Mouse (Mus musculus) thymus, postnatal 25 days (tissue): ENCODE measurements around the gene Tspan4.

Source experiments
- DNase-seq: peaks from one replicate; pipeline ENCODE4 v3.0.0; 2022

The Tspan4 gene

DNA sequence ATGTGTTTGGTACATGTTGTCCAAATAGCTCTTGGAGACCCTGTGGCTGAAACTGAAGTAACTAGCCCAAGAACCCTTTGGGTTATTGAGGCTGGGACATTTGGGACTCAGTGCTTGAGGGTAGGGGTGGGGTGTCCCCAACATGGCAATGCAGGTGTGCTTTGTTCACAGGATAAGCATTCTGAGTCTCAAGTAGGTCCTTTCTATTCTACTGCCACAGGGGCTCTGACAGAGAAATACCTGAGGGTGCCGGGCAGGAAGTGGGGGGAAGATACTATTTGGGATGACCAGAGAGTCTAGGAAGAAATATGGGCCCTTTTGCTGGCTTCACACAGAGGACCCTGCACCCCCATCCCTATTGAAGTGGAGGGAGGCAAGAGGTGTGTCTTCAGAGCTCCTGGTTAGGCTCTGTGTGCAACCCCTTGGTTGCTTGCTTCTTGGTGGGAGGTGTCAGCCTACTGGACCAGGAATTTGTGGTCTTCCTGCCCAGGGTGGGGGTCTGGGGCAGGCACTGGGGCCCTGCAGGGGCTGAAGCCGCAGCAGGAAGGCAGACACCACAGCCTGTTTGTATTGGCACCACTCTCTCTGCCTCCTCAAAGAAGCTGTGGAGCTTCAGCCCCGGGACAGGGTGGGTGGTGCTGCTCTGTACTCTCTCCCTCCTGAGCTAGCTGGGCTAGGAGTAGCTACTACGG is 2.7 kb downstream of the Tspan4 start:
- DNase-seq = no peak

DNA sequence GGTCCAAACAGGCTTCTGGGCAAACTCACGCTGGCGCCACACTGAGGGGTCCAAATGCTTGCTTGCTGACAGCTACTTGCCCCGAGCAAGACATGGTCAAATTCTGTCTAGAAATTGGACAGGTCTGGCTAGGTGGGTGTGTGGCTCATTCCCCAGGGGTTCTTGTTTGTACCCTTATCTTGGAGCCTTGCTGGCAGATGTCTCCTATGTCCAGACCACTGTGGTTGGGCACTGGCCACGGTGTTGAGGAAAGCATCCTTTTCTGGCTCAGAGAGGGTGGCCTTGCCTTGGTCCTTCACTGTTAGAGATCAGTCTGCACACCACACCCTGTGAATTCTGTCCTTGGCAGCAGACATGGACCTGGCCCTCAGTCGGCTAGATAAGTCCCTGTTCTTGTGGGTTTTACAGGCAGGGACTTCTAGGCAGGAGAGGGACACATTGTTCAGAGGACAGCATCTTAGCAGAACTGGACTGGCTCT is 3.3 kb downstream of the Tspan4 start:
- DNase-seq = no peak

DNA sequence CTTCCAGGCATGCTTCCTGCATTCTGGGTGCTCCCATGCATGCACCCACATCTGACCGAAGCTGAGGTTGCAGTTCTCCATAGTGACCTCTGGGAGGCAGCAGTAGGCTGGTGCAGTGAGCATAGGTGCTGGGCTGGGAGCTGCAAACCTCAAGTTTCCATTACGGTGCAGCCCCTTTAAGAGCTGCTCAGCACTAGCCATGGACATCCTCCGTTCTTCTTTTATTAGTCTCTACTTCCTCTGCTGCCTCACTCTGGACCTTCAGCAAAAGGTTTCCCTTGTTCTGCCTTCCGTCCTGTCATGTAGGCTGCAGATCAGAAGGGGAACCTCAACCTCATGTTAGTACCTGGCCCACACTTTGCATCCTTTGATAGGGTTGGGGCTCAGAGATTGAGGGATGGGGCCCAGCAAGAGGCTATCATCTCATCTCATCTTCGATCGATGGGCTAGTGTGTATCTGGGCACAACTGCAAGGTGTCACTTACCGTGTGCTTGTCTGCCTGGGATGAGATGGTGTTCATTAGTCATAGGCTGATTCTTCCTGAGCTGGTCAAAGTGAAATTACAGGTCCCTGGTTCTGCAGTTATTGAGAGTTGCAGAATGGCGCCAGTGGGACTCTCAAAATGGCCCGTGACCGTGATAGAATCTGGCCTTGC is 5.9 kb downstream of the Tspan4 start:
- DNase-seq = peak; percentile 73

DNA sequence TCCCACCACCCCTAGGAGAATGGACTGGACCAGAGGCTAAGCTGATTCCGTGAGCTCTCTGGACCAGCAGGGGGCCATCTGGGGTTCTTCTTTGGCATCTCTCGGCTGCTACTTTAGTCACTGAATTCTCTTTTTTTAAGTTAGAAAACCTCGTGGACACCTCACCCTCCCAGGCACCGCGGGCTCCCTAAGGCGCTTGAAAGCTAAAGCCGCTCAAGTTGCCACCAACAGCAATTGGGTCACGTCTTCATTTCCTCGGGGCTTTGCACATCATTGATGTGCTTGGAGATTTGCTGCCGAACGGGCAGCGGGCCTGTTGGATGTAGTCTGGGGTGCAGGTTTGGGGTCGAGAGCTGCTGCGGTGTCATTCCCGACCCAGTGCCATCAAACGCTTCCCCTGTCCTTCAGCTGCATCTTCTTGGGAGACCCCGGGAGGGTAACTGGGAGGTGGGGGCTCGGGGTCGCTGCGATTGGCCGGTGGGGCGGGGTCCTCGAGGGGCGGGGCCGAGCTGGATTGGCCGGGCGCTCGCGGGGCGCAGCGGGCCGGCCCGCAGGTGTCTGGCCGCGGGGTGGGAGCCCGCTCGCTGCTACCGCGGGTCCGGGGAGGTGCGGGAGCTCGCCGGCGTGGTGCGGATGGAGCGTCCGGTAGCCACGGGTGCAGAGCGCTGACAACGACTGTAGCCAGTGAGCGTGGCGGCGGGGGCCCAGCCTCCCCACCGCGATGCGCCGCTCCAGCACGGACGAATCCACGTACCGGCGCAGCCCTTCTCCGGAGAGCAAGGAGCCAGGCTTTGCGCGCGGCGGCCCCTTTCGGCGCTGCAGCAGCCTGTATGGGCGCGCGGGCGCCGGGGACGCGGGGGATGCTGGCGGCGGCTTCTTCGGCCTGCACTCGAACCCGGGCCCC is 6.7 kb downstream of the Tspan4 start:
- DNase-seq = no peak

DNA sequence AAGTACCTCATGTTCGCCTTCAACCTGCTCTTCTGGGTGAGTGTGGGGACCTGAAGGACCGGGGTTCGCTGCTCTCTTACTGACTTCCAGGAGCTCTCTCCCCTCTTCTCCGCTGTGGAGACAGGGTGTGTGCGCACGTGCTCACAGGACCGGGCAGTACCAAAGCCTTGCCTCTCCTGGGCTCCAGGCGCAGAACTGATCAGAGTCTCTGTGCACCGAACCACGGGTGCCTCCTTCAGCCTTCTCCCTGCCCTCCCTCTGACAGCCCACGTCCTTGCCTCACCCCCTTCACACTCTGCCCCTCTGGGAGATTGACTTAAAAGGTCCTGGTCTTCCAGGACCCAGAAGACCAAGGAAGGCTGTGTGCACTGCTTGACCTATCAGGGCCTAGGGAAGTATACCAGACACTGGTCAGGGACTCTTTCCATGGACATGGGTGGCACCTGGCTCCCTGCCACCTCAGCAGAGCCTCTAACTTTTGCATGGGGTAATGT is 7.5 kb downstream of the Tspan4 start:
- no peak for DNase-seq

DNA sequence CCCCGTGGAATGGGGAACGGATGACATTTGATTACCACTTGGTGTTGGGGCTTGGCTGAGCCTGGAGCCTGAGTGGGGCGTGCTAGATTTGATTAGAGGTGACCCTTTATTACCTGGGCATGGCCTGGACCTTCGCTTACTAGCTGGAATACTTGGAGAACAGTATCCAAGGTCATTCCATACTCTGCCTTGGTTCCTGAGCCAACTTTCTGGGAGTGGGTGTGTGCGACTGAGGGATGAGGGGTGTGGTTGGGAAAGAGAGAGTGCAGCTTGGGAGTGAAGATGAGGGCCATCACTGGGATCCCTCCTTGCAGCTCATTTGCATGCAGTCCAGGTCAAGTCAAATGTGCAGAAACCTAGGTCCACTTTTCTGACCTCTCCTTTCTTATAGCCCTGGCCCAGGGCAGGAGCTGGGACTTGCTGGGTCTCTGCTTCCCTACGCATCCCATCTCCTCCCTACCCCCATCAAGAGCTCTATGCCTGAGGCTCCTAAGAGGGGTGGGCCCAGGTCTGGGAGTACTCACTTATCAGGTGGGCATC is 8.1 kb downstream of the Tspan4 start:
- DNase-seq = no peak

DNA sequence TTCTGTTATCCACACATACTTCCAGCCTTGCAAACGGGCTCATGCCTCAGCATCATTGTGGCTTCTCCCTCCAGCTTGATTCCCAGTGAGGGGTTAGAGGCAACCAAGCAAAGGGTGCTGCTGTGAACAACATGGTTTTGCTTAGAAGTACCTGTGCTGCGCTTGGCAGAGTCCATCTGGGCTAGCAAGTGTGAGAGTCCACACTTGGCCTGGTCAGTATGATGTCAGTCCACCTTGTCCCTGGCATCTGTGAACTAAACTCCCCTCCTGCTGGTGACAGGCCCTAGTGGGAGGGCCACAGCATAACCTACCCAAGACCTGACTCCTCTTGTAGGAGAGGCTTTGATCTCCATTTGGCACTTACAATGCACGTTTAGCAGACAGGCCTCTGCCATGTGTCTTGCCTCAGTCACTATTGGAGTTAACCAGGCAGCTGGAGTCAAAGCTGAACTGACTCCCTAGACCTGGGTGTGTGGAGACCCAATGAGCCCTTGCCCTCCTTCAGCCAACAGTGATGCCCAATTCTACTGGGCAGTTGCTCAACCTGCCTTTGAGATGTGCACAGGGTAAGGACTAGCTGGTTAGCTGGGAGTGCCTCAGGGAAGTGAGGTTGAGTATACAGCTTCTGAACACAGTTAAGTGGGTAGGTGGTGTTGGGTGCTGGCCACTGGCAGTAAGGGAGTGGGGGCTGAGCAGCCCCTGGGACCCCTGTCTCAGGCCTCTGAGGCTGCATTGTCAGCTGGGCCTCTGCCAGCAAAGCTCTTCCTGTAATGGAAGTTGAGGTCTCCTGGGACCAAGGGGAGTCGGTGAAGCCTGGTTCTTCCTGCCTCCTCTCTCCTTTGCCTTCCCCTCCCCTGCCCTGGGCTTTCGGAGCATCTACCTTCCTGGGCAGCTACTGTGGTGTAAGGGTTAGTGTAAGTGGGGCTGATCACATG is 9.4 kb downstream of the Tspan4 start:
- no peak for DNase-seq

DNA sequence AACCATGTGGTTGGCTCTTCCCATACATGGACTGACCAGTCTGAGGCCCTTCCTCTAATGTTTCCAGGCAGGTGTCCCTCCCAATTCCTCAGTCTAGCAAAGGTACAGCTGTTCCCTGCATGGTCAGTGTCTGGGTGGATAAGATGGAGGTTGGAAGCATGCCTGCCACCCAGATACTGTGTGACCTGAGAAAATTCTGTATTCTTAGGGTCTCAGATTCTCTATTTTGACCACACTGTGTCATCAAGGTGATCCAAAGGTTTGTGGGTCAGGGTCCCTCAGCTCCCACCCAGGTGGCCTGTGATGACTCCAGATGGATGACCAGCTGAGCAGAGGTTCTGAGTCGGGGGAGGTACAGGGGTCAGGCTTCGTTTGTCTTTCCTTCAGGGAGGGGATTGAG is 10.1 kb downstream of the Tspan4 start:
- DNase-seq = no peak

DNA sequence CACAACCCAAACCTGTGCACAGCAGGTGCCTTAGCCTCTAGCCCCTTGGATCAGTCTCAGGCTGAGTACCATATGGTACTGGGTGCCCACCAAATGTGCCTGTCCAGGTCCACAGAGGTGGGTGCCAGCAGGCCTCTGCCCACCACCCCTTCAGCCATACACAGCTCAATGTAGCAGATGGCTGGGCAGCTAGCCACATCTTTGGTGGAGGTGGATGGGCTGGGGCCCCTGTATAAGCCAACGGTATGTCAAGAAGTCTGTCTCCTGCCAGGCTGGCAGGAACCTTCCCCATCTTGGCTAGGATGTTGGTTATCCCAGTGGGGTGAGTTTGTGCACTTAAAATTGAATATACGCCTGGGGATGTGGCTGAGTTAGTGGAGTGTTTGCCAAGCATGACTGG is 10.6 kb downstream of the Tspan4 start:
- no peak for DNase-seq

DNA sequence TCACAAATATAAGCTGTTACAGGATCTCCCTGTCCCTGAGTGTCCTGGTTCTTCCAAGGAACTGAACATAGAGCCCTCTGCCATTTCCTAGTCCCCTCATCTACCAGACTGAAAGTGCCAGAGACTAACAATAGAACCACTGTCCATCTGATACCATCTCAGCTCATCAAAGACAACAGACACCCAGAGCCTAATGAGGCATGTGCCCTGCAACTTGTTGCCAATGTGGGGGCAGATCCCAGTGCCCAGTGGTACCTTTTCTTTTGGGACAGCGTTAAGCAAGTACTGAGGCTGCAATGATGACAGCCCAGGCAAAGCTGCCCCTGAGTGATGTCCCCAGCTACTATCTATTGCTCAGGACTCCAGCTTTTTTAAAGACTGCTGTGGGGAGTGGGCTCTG is 11.2 kb downstream of the Tspan4 start:
- no peak for DNase-seq

DNA sequence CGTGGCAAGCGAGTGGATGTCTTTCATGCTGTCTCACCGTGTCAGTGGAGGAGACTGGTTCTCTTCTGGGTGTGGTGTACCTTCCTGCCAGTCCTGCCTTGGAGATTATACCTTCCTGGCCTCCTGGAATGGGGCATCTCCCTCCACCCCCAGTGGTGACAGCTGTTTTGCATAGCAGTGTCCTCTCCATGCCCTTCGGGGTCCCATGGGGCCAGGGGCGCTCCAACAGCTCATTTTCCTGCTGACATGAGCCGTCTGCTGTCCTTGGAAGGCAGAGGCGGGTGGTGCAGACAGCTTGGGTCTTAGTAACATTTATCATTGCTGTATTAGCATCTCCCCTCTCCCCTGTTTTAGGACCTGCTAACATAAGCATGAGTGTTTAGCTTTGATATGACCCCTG is 12.1 kb downstream of the Tspan4 start:
- no peak for DNase-seq

DNA sequence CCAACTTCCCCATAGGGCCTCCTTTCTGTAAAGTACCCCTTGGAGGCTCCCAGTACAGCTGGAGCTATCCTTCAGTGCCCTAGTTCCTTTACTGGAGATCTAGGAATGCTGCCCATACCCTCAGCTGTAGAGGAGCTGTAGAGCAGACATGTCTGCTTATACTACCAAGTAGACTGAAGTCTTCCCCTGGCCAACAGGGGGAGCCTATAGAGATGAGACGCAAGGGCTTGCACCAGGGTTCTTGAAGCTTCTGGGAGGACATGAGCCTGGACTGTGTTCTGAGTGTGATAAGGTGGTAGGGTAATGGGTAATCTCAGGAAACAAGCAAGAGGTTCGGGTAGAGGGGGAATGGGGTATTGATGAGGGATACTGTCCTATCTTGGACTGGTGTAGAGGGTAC is 16.1 kb downstream of the Tspan4 start:
- peak; percentile 29 for DNase-seq

DNA sequence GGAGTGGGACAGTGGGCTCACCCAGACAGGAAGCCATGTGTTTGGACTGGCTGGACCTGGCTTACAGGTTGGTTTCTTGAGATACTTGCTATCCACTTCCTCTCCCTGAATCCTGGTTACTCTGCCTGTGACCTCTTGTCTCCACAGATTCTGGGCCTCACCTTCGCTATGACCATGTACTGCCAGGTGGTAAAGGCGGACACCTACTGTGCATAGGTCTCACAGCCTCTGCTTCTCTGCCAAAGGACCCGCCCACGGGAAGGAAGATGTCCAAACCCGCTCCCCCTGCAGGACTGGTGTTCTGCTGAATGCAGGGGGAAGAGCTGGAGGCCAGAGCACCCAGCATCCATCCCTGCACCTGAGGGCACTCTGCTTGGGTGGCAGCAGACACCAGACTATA is 17.7 kb downstream of the Tspan4 start:
- no peak for DNase-seq

DNA sequence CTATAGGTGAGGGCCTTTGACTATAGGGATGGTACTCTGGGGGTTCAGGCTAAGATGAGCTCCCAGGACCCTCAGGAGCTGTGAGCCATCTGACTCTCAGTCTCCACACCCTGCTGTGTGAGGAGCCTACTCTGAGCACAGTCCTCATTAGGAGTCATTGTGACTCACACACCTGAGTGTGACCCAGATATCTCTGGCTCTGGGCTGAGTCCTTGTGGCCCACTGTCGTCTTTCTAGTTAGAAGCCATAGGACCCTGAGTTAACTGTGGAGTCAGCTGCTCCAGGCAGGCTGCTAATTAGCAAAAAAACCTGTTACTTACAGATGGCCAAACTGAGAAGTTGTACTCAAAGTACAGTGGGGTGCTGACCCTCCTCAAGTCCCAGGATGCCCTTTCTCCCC is 18.7 kb downstream of the Tspan4 start:
- DNase-seq = no peak

DNA sequence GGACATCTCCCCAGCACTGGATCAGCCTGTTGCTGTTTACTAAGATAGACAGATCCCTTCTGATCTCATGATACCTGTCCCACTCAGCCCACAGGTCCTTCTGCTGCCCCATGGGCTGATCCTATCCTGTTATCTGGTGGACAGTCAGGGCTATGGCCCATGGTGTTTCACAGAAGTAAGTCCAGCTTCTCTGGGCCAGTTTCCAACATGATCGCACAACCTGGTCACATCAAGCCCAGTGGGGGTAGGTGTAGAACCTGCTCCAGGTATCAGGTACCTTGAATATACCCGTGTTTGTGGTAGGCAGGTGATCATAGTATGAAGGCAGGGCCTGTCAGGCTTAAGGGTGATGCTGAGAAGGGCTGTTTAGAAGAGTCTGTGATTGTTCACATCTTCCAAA is 20.3 kb downstream of the Tspan4 start:
- no peak for DNase-seq

DNA sequence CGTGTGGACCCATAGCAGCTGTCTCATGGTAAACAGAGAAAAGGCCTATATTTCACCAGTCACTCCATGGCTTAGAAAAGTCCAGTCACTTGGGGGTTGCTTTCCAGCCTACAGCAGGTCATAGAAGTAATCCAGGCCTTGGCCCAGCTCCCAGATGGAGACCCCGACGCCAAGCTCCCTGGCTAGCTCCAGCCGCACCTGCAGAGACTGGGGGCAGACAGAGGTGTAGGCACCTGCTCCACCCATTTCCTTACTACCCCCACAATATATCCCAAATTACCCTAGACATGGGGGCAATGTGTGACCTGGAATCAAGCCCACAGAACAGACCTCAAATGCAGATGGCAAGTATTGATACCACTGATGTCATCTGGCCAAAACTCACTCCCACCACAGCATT is 20.9 kb downstream of the Tspan4 start:
- DNase-seq = no peak

DNA sequence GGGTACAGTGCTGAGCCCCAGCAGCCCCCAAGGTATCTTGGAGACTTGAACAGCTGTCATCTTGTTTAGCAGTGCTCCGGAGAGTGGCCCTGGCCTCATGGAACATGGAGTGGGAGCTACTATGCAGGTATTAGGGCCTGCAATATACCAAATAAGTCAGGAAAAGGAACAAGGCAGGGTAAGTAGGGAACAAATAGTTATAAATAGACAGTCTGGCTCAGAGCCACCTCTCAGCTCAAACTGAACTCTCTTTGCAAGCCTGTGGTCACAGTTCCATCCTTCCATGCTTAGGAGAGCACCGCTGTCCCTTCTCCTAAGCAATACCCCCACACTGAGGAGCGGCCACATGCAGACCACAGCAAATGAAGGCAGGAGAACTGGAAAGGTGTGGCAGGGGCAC is 22.6 kb downstream of the Tspan4 start:
- DNase-seq = no peak

DNA sequence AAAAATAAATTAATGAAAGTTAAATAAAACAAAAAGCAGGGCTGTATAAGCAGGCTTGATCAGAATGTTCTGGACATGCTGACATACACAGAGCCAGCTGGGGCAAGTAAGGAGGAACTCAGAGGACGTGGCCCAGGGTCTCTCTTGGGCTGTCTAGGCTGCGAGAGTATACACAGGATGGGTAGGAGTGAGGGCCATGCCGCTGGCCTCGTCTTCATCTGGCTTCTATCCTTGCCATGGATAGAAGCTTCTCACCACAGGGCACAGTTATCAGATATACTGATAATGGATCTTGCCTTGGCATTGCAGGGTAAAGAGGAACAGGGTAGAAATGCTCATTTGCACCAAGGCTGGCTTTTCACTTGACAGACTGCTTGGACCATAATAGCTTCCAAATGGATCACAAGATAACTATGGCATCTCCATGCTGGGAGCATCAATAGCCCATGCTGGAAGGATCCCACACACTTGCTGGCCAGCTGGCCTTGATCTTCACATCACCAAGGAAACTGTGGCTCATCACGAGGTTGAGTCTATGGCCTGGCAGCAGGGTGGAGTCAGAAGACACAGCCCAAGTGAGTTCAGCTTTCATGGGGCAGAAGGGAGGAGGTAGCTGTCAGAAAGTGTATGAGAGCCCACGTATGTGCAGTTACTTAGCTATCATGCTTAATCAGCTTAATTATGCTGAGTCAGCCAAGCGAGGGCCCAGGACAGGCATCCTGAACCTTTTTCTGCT is 26.9 kb downstream of the Tspan4 start:
- DNase-seq = no peak

DNA sequence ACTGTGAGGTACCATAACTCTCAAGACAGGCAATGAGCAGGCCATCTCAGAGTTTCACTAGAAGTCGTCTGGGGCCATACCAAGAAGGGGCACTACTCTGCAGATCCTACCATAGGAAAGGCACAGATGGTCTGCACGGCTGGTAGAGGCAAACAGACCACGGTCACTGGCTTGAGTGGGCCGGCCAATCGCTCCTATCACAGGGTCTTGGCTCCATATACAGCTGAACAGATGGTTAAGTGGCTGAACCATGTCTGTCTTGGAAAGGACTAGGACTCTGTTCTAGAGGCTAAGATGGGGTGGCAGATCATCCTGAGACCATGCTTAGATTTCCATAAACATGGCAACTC is 27.5 kb downstream of the Tspan4 start:
- no peak for DNase-seq

DNA sequence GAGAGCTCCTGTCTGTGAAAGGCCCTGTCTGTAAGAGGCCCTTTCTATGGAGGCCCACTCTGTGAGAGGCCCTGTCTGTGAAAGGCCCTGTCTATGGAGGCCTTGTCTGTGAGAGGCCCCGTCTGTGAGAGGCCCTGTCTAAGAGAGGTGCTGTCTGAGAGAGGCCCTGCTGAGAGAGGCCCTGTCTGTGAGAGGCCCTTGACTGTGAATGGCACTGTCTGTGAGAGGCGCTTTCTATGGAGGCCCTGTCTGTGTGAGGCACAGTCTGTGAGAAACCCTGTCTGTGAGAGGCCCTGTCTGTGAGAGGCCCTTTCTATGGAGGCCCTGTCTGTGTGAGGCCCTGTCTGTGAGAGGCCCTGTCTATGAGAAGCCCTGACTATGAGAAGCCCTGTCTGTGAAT is 31.2 kb downstream of the Tspan4 start:
- DNase-seq = no peak

DNA sequence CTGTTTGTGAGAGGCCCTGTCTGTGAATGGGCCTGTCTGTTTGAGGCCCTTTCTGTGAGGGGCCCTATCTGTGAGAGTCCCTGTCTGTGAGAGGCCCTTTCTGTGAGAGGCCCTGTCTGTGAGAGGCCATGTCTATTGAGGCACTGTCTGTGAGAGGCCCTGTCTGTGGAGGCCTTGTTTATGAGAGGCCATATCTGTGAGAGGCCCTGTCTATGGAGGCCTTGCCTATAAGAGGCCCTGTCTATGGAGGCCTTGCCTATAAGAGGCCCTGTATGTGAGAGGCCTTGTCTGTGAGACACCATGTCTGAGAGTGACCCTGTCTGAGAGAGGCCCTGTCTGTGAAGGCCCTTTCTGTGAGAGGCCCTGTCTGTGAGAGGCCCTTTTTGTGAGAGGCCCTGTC is 33.1 kb downstream of the Tspan4 start:
- no peak for DNase-seq

DNA sequence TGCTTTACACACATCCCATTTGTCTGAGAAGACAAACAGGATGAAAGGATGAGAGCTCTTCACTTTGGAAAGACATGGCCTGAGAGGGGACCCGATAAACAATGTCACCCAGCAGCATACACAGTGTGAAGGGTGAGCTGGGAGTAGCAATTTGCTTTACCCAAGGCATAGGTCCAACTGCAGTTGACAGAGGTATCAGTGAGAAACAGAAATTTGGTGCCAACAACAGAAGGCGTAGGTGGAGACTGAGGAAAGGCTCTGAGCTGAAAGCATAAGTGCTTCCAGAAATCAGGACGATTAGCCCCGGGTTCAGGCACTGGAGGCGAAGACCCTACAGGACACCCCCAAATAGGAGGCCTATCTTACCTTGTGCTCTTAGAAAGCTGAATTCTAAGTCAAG is 35.2 kb downstream of the Tspan4 start:
- no peak for DNase-seq
